Mouse (Mus musculus) 416B (cell line): ENCODE data around the gene Tyk2.

ENCODE experiments used
- DNase-seq: peaks from one replicate; pipeline ENCODE4 v3.0.0; 2011; ENCODE audit warnings: low read depth

The Tyk2 gene

GRCm38 (mm10) chr9:21149077-21149653 lies 18.1 kb upstream of the Tyk2 start:
- DNase-seq = no peak

- no peak for DNase-seq
Measured at GRCm38 (mm10) chr9:21148427-21148826, 17.4 kb upstream of the Tyk2 start.

DNA sequence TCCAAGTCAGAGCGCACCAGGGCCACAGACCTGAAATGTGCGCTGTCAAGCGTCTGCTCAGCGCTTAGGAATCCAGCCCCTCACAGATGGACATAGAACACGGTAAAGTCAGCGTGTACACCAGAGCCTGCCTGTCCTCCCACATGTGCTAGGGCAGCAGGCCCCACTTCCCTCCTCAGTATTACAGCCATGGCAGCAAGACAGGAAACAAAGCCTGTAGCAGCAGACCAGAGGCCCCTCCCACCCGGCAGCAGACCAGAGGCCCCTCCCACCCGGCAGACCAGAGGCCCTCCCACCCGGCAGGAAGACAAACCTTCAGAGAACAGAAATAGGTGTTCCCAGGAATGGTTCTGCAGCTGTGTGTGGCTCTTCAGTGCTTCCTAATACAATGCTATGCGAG lies 15.7 kb upstream of the Tyk2 start:
- peak; percentile 88 for DNase-seq

DNA sequence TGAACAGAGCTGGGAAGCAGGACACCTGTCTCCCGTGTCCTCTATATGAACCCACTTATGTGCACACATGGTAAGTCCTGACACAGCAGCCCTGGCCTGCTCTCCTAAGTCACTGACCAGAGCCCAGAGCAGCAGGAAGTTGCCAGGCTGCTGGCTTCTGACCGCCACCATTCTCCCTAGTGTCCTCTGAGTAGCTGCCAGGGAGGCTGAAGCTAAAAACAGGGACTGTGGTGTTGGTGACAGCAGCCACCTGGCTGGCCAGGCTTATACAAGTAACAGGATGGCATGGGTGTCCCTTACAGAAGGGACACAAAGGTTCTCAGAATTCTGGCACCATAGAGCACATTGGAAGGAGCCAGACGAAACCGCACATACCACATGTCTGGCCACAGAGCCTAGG lies 14.4 kb upstream of the Tyk2 start:
- DNase-seq = no peak

- no peak for DNase-seq
Measured at GRCm38 (mm10) chr9:21144361-21144760, 13.3 kb upstream of the Tyk2 start.

- DNase-seq = no peak
Measured at GRCm38 (mm10) chr9:21141922-21142321, 10.9 kb upstream of the Tyk2 start.

GRCm38 (mm10) chr9:21138386-21138785 lies 7.3 kb upstream of the Tyk2 start:
- no peak for DNase-seq

DNA sequence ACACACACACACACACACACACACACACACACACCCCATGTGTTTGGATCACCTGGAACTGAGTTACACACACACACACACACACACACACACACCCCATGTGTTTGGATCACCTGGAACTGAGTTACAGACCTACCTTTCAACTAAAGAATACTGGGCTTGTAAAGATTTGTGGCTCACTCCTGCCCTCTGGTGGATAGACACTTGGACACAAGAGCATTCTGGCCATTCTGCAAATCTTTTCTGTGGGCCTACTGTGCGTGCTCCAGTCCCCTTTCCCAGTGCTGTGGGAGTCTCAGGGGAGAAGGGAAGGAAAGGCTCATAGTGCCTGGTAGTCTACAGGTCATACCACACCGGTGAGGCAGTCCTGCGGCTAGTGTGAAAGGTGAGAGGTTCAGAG lies 6.2 kb upstream of the Tyk2 start:
- peak; percentile 78 for DNase-seq

- DNase-seq = peak; percentile 55
Measured at GRCm38 (mm10) chr9:21136401-21136800, 5.4 kb upstream of the Tyk2 start.

DNA sequence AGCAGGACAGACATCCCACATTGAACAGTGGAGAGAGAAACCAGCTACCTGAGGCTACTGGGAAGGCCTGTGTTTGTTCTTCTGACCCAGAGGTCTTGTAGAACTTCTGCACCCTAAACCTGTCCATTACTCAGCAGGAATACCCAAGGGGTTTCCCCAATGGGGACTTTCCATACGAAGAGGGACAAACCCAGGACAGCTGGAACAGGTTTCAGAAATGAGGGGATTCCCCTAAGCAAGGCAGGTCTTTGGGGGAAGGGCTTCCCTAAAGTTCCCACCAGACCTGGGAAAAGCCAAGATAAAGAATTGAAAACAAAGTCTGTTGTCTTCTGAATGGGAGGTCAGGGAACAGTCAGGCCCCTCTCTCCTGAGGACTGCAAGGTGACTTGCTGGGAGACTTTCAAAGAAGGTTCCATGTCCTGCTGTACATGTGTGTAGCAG lies 4.9 kb upstream of the Tyk2 start:
- no peak for DNase-seq

- no peak for DNase-seq
Measured at GRCm38 (mm10) chr9:21135329-21135890, 4.4 kb upstream of the Tyk2 start.

DNA sequence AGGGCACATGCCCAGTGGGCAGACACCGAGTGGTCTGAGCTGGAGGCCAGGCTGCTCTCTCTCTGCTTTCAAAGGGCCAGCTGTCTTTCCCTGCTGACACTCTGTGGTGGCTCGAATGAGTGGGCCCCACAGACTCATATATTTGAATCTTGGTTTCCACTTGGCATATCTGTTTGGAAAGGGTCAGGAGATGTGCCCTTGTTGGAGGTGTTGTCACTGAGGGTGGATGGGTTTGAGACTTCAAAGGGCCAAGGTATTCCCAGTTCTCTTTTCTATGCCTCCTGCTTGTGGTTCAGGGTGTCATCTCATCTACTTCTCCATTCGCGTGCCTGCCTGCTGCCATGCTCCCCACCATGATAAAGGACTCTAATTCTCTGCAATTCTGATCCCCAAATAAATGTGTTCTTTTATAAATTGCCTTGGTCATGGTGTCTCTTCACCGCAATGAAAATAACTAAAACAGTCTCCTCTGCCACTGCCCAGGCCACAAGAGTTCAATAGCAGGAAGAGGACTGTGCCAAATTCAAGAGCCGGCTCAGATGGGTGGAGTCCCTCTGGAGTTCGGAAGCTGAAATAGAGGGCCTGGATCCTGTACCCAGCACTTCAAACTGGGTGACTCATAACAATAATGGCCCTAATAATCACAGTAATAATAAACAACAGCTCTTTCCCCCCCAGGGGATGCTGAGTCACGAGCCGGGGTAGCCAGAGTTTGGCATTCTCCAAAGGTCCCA lies 3.7 kb upstream of the Tyk2 start:
- peak; percentile 42 for DNase-seq

DNA sequence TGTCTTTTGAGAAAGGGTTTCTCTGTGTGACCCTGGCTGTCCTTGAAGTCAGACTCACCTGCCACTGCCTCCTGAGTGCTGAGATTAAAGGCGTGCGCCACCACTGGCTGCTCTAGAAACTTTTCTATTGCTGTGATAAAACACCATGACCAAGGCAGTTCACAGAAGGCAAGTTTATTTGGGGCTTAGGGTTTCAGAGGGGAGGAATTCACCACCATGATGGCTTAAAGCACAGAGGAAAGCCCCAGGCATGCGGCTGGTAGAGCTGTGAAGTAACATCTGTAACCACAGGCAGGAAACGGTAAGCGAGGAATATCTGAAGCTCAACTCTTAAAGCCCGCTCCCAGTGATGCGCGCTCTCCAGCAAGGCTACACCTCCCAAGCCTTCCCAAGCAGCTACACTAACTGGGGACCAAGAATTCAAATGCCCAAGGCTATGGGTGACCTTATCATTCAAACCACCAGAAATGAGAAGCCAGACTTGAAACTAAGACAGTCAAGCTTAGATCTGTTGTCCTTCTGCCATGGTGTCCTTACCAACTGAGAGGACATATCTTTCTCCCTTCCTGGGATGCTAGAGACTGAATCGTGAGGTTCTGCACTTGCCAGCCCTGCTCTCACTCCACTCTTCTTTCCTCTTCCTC lies 2.1 kb upstream of the Tyk2 start:
- DNase-seq = peak; percentile 69

- DNase-seq = peak; percentile 82
Measured at GRCm38 (mm10) chr9:21132102-21132775, 1.2 kb upstream of the Tyk2 start.

DNA sequence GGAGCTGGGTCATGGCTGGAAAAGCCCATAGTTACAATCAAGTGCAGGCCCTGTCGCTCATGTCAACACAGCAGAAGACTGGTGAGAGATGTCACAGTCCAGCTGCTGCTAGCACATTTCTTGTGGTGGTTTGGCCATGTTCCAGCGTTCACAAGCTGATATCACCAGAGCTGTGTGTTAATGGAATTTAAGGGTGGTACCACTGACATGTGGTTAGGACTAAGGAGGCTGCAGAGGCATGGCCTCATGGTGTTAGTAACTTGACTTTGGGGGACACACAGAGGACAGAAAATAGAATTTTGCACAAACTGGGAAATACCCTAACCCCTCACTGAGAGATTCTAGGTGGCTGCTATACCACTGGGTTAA lies 4.8 kb downstream of the Tyk2 start:
- peak; percentile 81 for DNase-seq

GRCm38 (mm10) chr9:21125502-21126258 lies 5.4 kb downstream of the Tyk2 start:
- DNase-seq = no peak

- no peak for DNase-seq
Measured at GRCm38 (mm10) chr9:21124837-21125236, 6.2 kb downstream of the Tyk2 start.

GRCm38 (mm10) chr9:21121483-21121882 lies 9.6 kb downstream of the Tyk2 start:
- DNase-seq = no peak

DNA sequence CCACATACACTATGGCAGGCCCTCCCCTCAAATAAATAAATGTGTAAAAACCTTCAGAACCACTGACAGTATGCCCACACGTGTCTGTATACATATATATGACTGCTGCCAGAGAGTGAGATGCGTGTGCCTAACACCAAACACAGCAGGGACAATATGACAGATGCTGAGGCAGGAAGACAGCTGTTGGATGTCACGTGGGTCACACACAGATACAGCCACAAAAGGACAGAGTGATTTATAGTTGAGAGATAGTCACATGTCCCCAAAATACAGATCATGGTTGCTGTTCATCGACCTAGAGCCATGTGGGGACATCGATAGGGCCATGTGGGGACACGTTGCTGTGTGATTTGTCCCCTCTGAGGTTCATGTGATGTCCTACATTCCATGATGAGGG lies 14.0 kb downstream of the Tyk2 start:
- no peak for DNase-seq

DNA sequence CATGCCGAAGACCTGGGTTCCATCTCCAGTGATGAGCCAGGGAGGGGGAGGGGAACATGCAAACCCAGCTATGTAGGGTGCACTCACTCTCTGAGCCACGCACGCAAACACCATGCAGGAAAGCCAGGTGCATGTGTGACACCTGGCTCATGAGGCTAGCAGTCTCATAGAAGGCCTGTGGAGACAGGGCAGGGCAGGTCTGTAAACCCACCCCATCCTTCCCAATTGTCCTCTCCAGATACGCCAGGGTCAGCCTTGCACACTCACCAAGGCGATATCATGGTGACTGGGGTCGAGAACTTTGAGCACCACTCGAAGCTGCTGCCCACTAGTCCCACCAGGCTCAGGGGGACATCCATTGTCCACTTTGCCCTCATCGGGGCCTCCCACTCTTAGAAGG lies 15.9 kb downstream of the Tyk2 start:
- no peak for DNase-seq

DNA sequence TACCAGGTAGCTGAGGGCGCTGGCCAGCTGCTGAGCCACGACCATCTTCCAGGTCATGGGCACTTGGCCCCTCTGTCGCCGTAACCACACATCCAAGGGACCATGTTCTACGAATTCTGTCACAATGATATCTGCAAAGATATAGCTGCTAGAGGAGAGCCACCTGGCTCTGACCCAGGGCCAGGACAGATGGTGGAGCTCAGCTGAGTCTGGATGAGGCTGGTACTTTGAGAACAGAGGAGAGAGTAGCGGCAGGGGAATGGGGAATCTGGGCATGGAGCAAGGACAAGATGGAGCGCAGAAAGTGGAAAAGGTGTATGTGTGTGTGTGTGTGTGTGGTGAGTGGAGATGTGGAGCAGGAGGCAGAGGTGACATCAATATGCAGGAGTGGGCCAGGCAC lies 16.9 kb downstream of the Tyk2 start:
- no peak for DNase-seq

DNA sequence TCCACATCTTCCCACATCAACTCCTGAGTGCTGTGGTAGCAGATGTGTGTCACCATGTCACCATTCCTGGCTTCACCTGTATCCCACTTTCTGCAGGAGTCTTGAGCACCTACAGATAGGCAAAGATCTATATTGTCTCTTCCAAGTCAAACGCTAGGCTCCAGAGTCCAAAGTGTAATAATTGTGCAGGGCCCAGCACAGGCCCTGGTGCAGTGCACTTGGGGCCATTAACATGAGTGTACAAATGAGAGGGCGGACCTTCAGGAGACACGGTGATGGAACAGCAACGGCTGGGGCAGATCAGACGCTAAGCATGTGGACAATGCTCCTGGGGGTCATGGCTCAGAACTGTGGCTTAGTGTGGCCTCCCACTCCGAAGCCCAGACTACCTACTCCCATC lies 17.3 kb downstream of the Tyk2 start:
- no peak for DNase-seq
